Mouse (Mus musculus): ENCODE data around the gene Ahcy.

- TF ChIP-seq POLR2A (IDR thresholded peaks at IDR 0.05; ENCODE audit: extremely low read depth, insufficient read depth, low read length): no peak
- TF ChIP-seq CTCF (IDR thresholded peaks at IDR 0.05; ENCODE audit: extremely low read depth, insufficient read depth, low read length): no peak
Measured at GRCm38 (mm10) chr2:155071027-155071426, 3.3 kb downstream of the Ahcy start.

Measured in cortical plate, adult 2 months (tissue).